Mouse (Mus musculus) adrenal gland, postnatal 10 days (tissue): ENCODE data around the gene Gpx8. TPM values are rescaled to one million over a fixed set of nuclear protein-coding genes. Genes with fewer than 3 reads are reported as not detected.

Source experiments
- DNase-seq: peaks from one replicate; pipeline ENCODE4 v3.0.0; 2021; ENCODE audit warnings: mixed read lengths
- long read RNA-seq, 2 experiments: library from polyadenylated mRNA; stranded (forward); transcript quantifications; one replicate each; pipeline ENCODE4 v2.0.0; 2021
- total RNA-seq, 2 experiments: library from RNA; stranded (reverse); gene quantifications; 2 replicates each; pipeline ENCODE4 v1.2.3; 2021

The Gpx8 gene
- total RNA-seq, result 10 to 100 TPM; 66.0 to 77.3 TPM
- long read RNA-seq, experiment 1, transcript Gpx8-201 (3 exons, 1,042 nt), result major isoform, 41 of 56 reads
- long read RNA-seq, experiment 1, transcript Gpx8-202 (2 exons, 769 nt), result minor isoform, 9 of 56 reads
- long read RNA-seq, experiment 1, partial matches to known transcripts, result 1 of 56 reads
- long read RNA-seq, experiment 1, other reads (novel, unspliced or antisense), result 5 of 56 reads
- long read RNA-seq, experiment 2, transcript Gpx8-201 (3 exons, 1,042 nt), result major isoform, 33 of 47 reads
- long read RNA-seq, experiment 2, transcript Gpx8-202 (2 exons, 769 nt), result minor isoform, 8 of 47 reads
- long read RNA-seq, experiment 2, partial matches to known transcripts, result 2 of 47 reads
- long read RNA-seq, experiment 2, other reads (novel, unspliced or antisense), result 4 of 47 reads

GRCm38 (mm10) chr13:113046211-113046883 lies at the start of gene Gpx8:
Gene Gpx8, minus strand, starts transcription at chr13:113046410.
- peak; percentile 76 for DNase-seq

- no peak for DNase-seq
Observed at GRCm38 (mm10) chr13:113094618-113095017, 48.4 kb upstream of the Gpx8 start.

GRCm38 (mm10) chr13:113090489-113090888 lies 44.3 kb upstream of the Gpx8 start:
- no peak for DNase-seq

- no peak for DNase-seq
Observed at GRCm38 (mm10) chr13:113087226-113088017, 41.2 kb upstream of the Gpx8 start.

- DNase-seq, result no peak
Observed at GRCm38 (mm10) chr13:113084732-113085131, 38.5 kb upstream of the Gpx8 start.

GRCm38 (mm10) chr13:113082101-113082500 lies 35.9 kb upstream of the Gpx8 start:
- DNase-seq, result no peak

- DNase-seq, result no peak
Observed at GRCm38 (mm10) chr13:113079021-113079420, 32.8 kb upstream of the Gpx8 start.

GRCm38 (mm10) chr13:113064542-113064941 lies 18.3 kb upstream of the Gpx8 start:
- DNase-seq, result no peak

- DNase-seq, result no peak
Observed at GRCm38 (mm10) chr13:113061746-113062145, 15.5 kb upstream of the Gpx8 start.

- DNase-seq, result peak; percentile 19
Observed at GRCm38 (mm10) chr13:113055826-113056225, 9.6 kb upstream of the Gpx8 start.

GRCm38 (mm10) chr13:113054230-113054629 lies 8.0 kb upstream of the Gpx8 start:
- DNase-seq, result no peak

GRCm38 (mm10) chr13:113047647-113048046 lies 1.4 kb upstream of the Gpx8 start:
- no peak for DNase-seq

- DNase-seq, result no peak
Observed at GRCm38 (mm10) chr13:113047018-113047417, 808 bp upstream of the Gpx8 start.

- peak; percentile 13 for DNase-seq
Observed at GRCm38 (mm10) chr13:113045458-113046110, 626 bp downstream of the Gpx8 start.

GRCm38 (mm10) chr13:113044876-113045275 lies 1.3 kb downstream of the Gpx8 start:
- peak; percentile 32 for DNase-seq

- DNase-seq, result peak; percentile 78
Observed at GRCm38 (mm10) chr13:113035852-113036251, 10.4 kb downstream of the Gpx8 start.

- DNase-seq, result peak; percentile 70
Observed at GRCm38 (mm10) chr13:113034950-113035421, 11.2 kb downstream of the Gpx8 start, which contains the start of gene Cdc20b. Gene Cdc20b, plus strand, starts transcription at chr13:113035111.

GRCm38 (mm10) chr13:113034271-113034886 lies 11.8 kb downstream of the Gpx8 start:
- peak; percentile 7 for DNase-seq

GRCm38 (mm10) chr13:113032831-113033230 lies 13.4 kb downstream of the Gpx8 start:
- no peak for DNase-seq

- peak; percentile 29 for DNase-seq
Observed at GRCm38 (mm10) chr13:113031792-113032571, 14.2 kb downstream of the Gpx8 start.

GRCm38 (mm10) chr13:113031351-113031750 lies 14.9 kb downstream of the Gpx8 start:
- DNase-seq, result no peak
